Mouse (Mus musculus) hindlimb bud, embryonic 11.5 days (tissue): ENCODE results near the gene Cttnbp2.
A peak's percentile ranks its signal among the peaks of the same experiment; 100 is the strongest.

Experiments
- DNase-seq: peaks from one replicate; pipeline ENCODE4 v3.0.0-alpha.2; 2012; ENCODE audit warnings: low read depth, low spot score; ENCODE audit errors: extremely low spot score

Gene Cttnbp2

DNA sequence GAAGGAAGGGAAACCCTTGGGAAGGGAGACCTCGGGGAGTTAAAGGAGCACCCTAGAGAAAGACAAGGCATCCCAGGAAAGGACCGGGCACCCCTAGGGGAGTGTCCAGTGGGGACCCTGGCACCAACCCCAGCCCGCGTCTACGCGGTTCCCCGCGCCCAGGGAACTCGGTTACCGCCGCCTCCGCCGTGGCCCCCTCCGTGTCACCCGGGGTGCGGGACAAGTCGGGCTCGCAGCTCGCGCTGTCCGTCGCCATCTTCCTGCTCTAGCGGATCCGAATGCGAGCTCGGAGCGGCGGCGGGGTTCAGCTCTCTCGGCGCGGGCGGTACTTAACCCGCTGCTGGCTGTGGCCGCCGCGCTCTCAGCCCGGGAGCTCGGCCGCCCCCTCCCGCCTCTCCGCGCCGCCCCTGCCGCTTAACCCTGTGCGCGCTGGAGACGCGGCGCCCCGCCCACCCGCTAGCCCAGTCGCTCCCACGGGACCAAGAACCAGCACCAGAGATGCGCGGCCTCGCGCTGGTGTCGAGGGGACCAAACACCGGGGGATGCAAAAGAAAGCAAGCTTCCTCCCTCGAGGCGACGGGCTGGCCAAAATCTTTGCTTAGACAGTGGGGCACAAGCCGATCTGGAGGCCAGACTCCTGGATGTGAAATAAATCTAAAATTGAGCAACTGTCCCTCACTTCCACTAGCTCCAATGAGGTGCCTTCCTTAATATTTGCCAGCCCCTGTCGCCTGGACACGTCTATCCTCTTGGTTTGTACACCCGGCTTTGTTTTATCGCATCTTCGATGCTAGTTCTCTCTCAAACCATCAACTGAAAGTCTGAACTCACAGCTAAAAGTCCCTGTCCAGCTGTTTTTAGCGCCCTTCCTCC lies at the start of gene Cttnbp2:
Gene Cttnbp2 (minus strand): TSS at position 364 of the 873 bp plus-strand sequence.
- no peak for DNase-seq

- DNase-seq = no peak
These were observed 44.4 kb upstream of the Cttnbp2 start for GRCm38 (mm10) chr6:18559019-18559418.

- no peak for DNase-seq
These were observed 33.1 kb upstream of the Cttnbp2 start for GRCm38 (mm10) chr6:18547516-18548465.

DNA sequence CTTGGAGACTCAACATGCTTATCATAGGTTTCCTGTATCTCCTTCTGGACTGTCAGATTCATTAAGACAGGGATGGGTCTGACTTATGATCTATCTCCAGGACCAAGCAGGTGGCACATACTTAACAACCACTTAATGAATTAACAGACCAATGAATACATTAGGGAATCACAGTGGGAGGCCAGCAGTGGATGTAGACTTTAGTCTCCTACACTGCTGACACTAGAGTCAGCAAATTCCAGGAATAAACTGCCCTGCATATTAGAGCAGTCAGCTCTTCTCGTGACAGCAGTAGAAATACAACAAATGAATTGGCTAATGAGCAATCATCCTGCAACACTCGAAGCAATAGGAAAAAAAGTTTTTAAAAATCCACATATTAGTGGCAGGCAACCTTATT lies 29.2 kb upstream of the Cttnbp2 start:
- DNase-seq = no peak

DNA sequence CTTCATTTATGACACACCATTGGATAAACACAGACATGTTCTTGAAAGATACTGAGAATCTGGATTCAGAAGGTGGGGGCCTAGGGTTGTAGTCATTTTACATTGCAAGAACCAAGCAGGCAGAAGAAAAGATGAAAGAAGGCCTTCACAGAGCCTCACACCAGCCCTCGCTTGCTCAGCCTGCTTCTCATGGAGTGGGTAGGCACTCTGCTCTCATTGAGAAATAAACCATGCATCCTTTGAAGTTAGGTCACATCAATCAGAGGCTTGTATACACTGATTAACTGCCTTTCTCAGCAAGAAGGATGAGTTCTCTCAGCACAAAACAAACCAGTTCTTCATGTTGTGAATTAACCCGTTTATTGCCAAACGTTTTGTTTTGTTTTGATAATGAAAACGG lies 25.8 kb upstream of the Cttnbp2 start:
- DNase-seq = no peak

- DNase-seq = no peak
These were observed 15.8 kb upstream of the Cttnbp2 start for GRCm38 (mm10) chr6:18530394-18530793.

- DNase-seq = no peak
These were observed 3.0 kb upstream of the Cttnbp2 start for GRCm38 (mm10) chr6:18517626-18518025.

- no peak for DNase-seq
These were observed 801 bp downstream of the Cttnbp2 start for GRCm38 (mm10) chr6:18513611-18514473.

GRCm38 (mm10) chr6:18511886-18512285 lies 2.8 kb downstream of the Cttnbp2 start:
- no peak for DNase-seq

DNA sequence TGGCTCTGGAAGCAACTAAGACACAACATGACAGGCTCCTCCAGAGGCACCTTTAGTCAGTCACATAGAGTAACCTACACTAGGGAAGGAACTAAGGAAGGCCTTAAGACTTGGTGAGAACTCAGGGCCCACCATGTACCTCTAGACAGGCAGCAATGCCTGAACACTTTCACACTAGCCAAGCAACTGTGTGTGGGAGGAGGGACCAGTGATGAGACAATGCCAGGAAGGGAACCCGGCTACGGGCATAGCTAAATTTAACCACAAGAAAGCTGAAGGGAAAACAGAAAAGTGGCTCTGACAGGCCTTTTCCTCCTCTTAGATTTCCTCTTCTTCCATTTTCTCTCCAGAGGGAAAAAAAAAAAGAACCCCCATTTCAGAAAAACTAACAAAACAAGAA lies 6.6 kb downstream of the Cttnbp2 start:
- no peak for DNase-seq

- DNase-seq = no peak
These were observed 14.8 kb downstream of the Cttnbp2 start for GRCm38 (mm10) chr6:18499833-18500232.

GRCm38 (mm10) chr6:18492977-18493376 lies 21.7 kb downstream of the Cttnbp2 start:
- no peak for DNase-seq

DNA sequence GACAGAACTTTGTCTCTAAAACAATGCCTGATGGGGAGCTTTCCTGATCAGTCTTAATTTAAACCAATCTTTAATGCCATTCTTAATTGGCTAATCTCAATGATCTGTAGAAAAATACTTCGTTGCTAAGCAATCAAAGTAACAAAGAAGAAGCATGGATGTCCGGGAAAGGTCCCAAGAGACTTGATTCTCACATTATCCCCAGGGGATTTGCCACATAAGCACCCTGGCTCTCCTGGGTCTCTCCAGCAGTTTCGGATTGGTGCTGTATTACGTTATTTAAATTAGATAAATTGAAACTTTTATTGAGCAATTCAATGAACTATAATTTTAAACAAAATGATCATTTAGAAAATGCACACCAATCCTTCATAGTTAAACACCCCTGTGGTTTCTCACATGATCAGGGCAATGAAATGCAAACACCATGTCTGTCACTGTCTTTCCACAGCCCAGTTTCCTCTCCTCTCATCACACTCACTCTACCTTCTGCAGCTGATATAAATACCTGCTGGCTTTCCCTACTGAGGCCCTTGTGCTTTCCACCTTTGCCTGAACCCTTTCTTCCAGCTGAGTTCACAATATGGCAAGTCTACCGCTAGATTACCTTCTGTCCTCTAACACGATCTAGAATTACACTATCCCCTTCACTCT lies 22.3 kb downstream of the Cttnbp2 start:
- no peak for DNase-seq

GRCm38 (mm10) chr6:18485087-18485486 lies 29.6 kb downstream of the Cttnbp2 start:
- no peak for DNase-seq

GRCm38 (mm10) chr6:18484061-18484460 lies 30.6 kb downstream of the Cttnbp2 start:
- no peak for DNase-seq

DNA sequence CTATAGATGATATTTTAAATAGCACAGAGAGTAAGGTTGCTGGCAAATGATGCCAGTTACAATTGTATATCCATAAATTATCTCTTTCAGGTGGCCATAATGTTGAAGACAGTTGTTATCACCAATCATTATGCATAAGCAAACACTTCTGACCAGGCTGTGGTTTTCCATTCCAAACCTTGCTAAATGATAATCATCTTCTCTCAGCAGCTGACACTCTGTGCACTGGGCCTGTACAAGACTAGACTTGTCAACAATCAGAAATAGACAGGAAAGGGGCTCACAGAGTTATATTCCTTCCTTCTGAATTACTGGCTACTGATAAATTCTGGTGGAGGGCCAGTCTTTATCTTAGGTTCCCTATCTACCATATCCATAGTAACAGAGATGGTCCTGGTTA lies 32.1 kb downstream of the Cttnbp2 start:
- no peak for DNase-seq

- no peak for DNase-seq
These were observed 32.9 kb downstream of the Cttnbp2 start for GRCm38 (mm10) chr6:18481781-18482180.

- DNase-seq = no peak
These were observed 37.2 kb downstream of the Cttnbp2 start for GRCm38 (mm10) chr6:18477313-18477930.

DNA sequence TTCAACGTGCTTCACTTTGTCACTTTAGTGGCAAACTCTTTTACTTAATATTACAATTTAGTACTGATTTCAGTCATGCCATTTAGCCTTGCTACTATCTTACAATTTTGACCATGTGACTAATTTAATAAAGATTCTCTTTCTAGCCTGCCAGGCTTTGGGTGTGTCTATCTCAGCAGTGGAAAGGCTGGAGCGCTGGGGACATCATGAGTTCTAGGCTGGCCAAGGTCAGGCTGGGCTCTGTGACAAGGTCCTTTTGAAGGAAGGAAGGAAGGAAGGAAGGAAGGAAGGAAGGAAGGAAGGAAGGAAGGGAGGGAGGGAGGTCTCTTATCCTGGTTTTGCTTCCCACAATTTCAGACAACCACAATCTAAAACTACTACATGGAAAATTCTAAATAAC lies 39.7 kb downstream of the Cttnbp2 start:
- DNase-seq = no peak

- peak; percentile 33 for DNase-seq
These were observed 40.1 kb downstream of the Cttnbp2 start for GRCm38 (mm10) chr6:18474541-18474940.
